Mouse (Mus musculus): ENCODE measurements around the gene Krba1.

Krba1 gene

DNA sequence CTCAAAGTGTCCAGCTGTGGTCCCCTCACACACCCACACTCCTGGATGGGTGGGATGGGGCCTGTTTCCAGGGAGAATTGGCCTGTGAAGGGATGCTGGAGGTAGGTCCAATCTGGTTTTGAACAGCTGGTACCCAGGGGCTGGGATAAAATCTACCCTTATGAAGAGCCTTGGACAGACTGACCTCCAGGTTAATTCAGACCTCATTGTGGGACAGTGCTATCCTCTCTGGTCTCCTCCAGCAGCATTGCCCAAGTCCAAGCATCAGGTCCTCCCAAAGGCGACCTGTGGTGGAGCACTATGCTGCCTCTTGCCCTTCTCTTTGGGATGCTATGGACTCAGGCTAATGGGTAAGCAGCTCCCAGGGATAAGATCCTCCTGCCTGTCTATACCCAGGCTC, 52.5 kb downstream of the Krba1 start, which contains the start of gene Sspo:
Gene Sspo (plus strand): TSS at position 301 of the 400 bp plus-strand sequence.
- in situ Hi-C loops (cut with MboI; ENCODE audit: low sequenced_read_pairs), result no loop called here

- in situ Hi-C loops (cut with MboI; ENCODE audit: low sequenced_read_pairs), result no loop called here
Observed at GRCm38 (mm10) chr6:48448527-48448926, 53.1 kb downstream of the Krba1 start.

- in situ Hi-C loops (cut with MboI; ENCODE audit: low sequenced_read_pairs), result no loop called here
Observed at GRCm38 (mm10) chr6:48452151-48452550, 56.8 kb downstream of the Krba1 start.

DNA sequence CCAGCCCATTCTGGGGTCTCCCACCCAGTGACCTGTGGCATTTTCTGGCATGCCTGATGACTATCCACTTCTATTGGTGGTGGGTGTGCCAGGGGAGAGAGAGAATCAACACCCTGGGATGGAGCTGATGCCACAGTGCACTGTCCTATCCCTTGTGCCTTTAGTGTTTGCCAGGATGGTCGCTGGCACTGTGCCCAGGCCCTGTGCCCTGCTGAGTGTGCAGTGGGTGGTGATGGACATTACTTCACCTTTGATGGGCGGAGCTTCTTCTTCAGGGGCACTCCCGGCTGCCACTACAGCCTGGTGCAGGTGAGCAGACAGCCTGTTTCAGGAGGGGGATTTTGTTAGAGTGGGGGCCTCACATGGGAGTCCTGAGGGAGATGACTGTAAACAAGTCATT, 57.4 kb downstream of the Krba1 start:
- in situ Hi-C loops (cut with MboI; ENCODE audit: low sequenced_read_pairs), result no loop called here

DNA sequence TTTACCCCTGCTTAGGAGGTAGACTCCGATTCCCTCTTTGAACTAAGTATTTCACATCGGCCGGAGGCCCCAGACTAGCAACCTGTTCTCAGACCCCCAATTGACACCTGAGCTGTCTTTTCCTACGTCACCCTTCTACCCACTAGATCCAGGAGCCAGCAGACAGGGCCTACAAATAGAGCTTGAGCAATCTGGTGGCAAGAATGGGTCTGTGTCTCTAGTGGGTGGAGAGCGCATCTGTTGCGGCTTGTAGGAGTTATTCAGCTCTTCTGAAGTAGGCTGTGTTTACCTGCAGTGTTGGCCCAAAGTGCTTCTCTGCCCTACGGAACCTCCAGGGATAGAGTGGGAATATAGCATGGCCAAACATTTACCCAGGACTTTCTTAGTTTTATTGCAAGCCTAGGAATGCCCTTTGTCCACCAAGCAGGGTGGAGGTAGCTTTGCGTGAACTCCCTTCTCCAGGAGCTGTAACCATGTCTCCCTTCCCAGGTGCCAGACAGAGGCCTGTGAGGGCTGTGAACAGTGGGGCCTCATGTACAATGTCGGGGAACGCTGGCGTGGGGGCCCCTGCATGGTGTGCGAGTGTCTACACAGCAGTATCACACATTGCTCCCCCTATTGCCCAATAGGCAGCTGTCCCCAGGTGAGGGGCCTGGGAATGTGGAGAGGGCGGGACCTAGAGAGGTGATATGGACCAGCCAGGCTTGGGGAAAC, 69.7 kb downstream of the Krba1 start:
- in situ Hi-C loops (cut with MboI; ENCODE audit: low sequenced_read_pairs), result no loop called here

- in situ Hi-C loops (cut with MboI; ENCODE audit: low sequenced_read_pairs), result no loop called here
Observed at GRCm38 (mm10) chr6:48466715-48467114, 71.3 kb downstream of the Krba1 start.

DNA sequence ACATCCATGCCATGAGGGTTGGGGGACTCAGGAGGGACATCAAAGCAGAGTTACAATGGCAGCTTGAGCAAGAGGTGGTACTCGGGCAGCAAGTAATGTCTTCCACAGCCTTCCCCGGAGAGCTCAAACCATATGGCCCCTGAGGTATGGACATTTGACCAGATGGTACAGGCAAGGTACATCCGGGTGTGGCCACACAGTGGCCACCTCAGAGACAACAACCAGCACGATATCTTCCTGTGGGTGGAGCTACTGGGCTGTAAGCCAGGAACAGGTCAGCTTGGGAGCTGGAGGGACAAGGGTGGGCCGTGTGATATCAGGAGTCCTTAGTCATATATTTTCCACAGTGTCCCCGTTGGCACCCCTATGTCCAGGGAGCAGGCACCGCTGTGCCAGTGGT, 72.1 kb downstream of the Krba1 start:
- in situ Hi-C loops (cut with MboI; ENCODE audit: low sequenced_read_pairs), result no loop called here

Data from CH12F3 (cell line).